Mouse (Mus musculus) erythroblast, embryonic 14.5 days (primary cell): ENCODE measurements around the gene Snd1.

ENCODE experiments used
- GATA1 ChIP-seq: IDR thresholded peaks from 2 replicates; pipeline ENCODE4 v1.6.1; 2012; ENCODE audit warnings: low read length, inconsistent platforms, mixed read lengths
- TAL1 ChIP-seq: IDR thresholded peaks from 3 replicates; pipeline ENCODE4 v1.6.1; 2012; ENCODE audit warnings: low read length, inconsistent platforms, mixed read lengths

DNA sequence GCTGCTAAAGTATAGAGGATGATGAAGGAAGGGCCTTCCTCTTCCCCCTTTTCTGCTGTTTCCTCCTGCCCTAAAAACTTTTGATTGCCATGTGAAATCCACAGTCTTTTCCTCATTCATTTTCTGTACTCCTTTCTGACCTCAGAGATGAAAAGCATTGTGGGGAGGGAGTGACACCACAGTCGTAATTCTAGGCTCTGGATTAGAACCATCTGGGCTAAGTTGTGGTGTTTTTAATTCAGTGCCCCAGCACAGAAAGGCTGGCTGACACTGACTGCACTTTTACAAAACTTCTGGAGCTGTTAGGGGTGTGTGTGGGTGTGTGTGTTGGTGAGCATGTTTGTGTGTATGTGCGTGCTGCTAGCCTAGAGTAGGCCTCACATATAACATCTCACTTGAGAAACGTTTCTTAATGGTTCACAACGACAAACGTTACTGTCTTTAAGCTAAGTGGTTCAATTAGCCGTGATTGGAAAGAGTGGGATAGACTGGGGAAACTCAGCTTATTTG, 373.4 kb downstream of the Snd1 start:
- no peak for TF ChIP-seq GATA1
- TF ChIP-seq TAL1 = no peak
